Mouse (Mus musculus): ENCODE results near the gene Cacna1e. TPM values are rescaled to one million over a fixed set of nuclear protein-coding genes. Genes with fewer than 3 reads are reported as not detected.

Gene Cacna1e
- total and polyA plus RNA-seq, 3 experiments = not detected

GRCm38 (mm10) chr1:154504005-154504404 is 380.3 kb downstream of the Cacna1e start:
- no peak overlapping the region for H3K4me3 ChIP-seq (ENCODE audit: control insufficient read depth in 1 of 2, insufficient read depth in 1 of 2, low read depth in 2 of 2, low read length in 2 of 2)
- DNase-seq (ENCODE audit: low read depth, low spot score) = no peak
- no peaks in the 10 kb centered on the region for H3K36me3 ChIP-seq (ENCODE audit: control insufficient read depth in 1 of 2, insufficient read depth in 2 of 2, low read length in 2 of 2)
- H3K27me3 ChIP-seq (ENCODE audit: control insufficient read depth in 1 of 2, insufficient read depth in 2 of 2, low read length in 2 of 2) = no peaks in the 10 kb centered on the region
- H3K9ac ChIP-seq (ENCODE audit: control insufficient read depth, low read depth, low read length, poor library complexity, severe bottlenecking) = no peak overlapping the region
- no peaks in the 10 kb centered on the region for H3K4me1 ChIP-seq (ENCODE audit: control insufficient read depth in 1 of 2, insufficient read depth in 2 of 2, low read length in 2 of 2)
- TF ChIP-seq NELFE (IDR thresholded peaks at IDR 0.05; ENCODE audit: low read depth, low read length) (no peak), ELF1 (IDR thresholded peaks at IDR 0.05; ENCODE audit: low read depth, low read length) (no peak), POLR2AphosphoS5 (IDR thresholded peaks at IDR 0.05; ENCODE audit: borderline replicate concordance, low read depth, low read length) (no peak), TCF12 (IDR thresholded peaks at IDR 0.05; ENCODE audit: low read depth, low read length) (no peak), HCFC1 (IDR thresholded peaks at IDR 0.05; ENCODE audit: low read depth, low read length) (no peak), SMC3 (IDR thresholded peaks at IDR 0.05; ENCODE audit: low read depth, low read length) (no peak), ZC3H11A (IDR thresholded peaks at IDR 0.05; ENCODE audit: low read depth, low read length) (no peak), POLR2A (IDR thresholded peaks at IDR 0.05; ENCODE audit: control insufficient read depth in 1 of 2, insufficient read depth in 1 of 2, low read depth in 1 of 2, low read length in 2 of 2, poor library complexity in 1 of 2) (no peak), UBTF (IDR thresholded peaks at IDR 0.05; ENCODE audit: borderline replicate concordance, insufficient read depth, low read depth, low read length) (no peak), KAT2A (conservative IDR thresholded peaks at IDR 0.05; ENCODE audit: low read depth, low read length) (no peak), ETS1 (IDR thresholded peaks at IDR 0.05; ENCODE audit: low read depth, low read length) (no peak), POLR2AphosphoS2 (IDR thresholded peaks at IDR 0.05; ENCODE audit: low read length) (no peak)
- no peak overlapping the region for H3K27ac ChIP-seq (ENCODE audit: control insufficient read depth, low read depth, low read length)
- H3K9me3 ChIP-seq (replicated peaks; ENCODE audit: insufficient read depth, low read length) = no peaks in the 10 kb centered on the region
- no peaks in the 10 kb centered on the region for H3K79me2 ChIP-seq (ENCODE audit: control insufficient read depth, insufficient read depth, low read length, poor library complexity)

GRCm38 (mm10) chr1:154500869-154501268 is 383.4 kb downstream of the Cacna1e start:
- no peak overlapping the region for H3K27ac ChIP-seq (ENCODE audit: control insufficient read depth, low read depth, low read length)
- H3K9me3 ChIP-seq (replicated peaks; ENCODE audit: insufficient read depth, low read length) = no peaks in the 10 kb centered on the region
- TF ChIP-seq MXI1 (IDR thresholded peaks at IDR 0.05; ENCODE audit: low read depth, low read length) (no peak), EP300 (IDR thresholded peaks at IDR 0.05; ENCODE audit: low read depth in 1 of 2, low read length in 2 of 2) (no peak), NRF1 (IDR thresholded peaks at IDR 0.05; ENCODE audit: insufficient read depth, low read depth, low read length, poor library complexity, severe bottlenecking) (no peak), MAFK (IDR thresholded peaks at IDR 0.05; ENCODE audit: borderline replicate concordance, low read depth, low read length) (no peak), SIN3A (IDR thresholded peaks at IDR 0.05; ENCODE audit: low read length) (no peak), ELF1 (IDR thresholded peaks at IDR 0.05; ENCODE audit: low read depth, low read length) (no peak), ZC3H11A (IDR thresholded peaks at IDR 0.05; ENCODE audit: low read depth, low read length) (no peak), JUND (IDR thresholded peaks at IDR 0.05; ENCODE audit: low read depth, low read length) (no peak), TAL1 (IDR thresholded peaks at IDR 0.05; ENCODE audit: low read length) (no peak), CTCF (IDR thresholded peaks at IDR 0.05 in 2 of 3, conservative IDR thresholded peaks at IDR 0.05 in 1 of 3; ENCODE audit: control insufficient read depth in 1 of 3, insufficient read depth in 1 of 3, low read depth in 2 of 3, low read length in 3 of 3, poor library complexity in 1 of 3, severe bottlenecking in 1 of 3) (no peak), MYB (IDR thresholded peaks at IDR 0.05; ENCODE audit: low read depth, low read length) (no peak), POLR2AphosphoS2 (IDR thresholded peaks at IDR 0.05; ENCODE audit: low read length) (no peak)
- H3K4me3 ChIP-seq (ENCODE audit: control insufficient read depth in 1 of 2, insufficient read depth in 1 of 2, low read depth in 2 of 2, low read length in 2 of 2) = no peak overlapping the region
- no peak for DNase-seq (ENCODE audit: low read depth, low spot score)
- H3K4me1 ChIP-seq (ENCODE audit: control insufficient read depth in 1 of 2, insufficient read depth in 2 of 2, low read length in 2 of 2) = no peaks in the 10 kb centered on the region
- no peak overlapping the region for H3K9ac ChIP-seq (ENCODE audit: control insufficient read depth, low read depth, low read length, poor library complexity, severe bottlenecking)
- H3K27me3 ChIP-seq (ENCODE audit: control insufficient read depth in 1 of 2, insufficient read depth in 2 of 2, low read length in 2 of 2) = no peaks in the 10 kb centered on the region
- H3K79me2 ChIP-seq (ENCODE audit: control insufficient read depth, insufficient read depth, low read length, poor library complexity) = no peaks in the 10 kb centered on the region
- H3K36me3 ChIP-seq (ENCODE audit: control insufficient read depth in 1 of 2, insufficient read depth in 2 of 2, low read length in 2 of 2) = no peaks in the 10 kb centered on the region
